Mouse (Mus musculus): Measurements from ENCODE around the gene Ulk1. TPM values are rescaled to one million over a fixed set of nuclear protein-coding genes. Genes with fewer than 3 reads are reported as not detected.

Ulk1 gene
- total RNA-seq (2014; rRNA removed): 29.0 and 38.7 TPM in 2 replicates
- 33.8 and 44.4 TPM in 2 replicates for polyA plus RNA-seq (2012; rRNA removed)

GRCm38 (mm10) chr5:110809667-110810325 lies at the start of gene Ulk1:
TSS of gene Ulk1 (minus strand) at chr5:110810097.
- 1% methylated on average over 79 of the region's 80 CpGs for WGBS
- peak within 1 kb of the TSS; percentile 92 for H3K27ac ChIP-seq (replicated peaks; ENCODE audit: insufficient read depth, low read depth, low read length)
- peaks cover 28% of the 10 kb centered on the region; the same call in 1 of the 2 replicates for H3K79me2 ChIP-seq (ENCODE audit: control insufficient read depth, insufficient read depth, low read length)
- peak within 1 kb of the TSS; percentile 80 for H3K4me3 ChIP-seq (ENCODE audit: insufficient read depth, low read depth, low read length)
- H3K9ac ChIP-seq (ENCODE audit: low read depth, low read length): peak within 1 kb of the TSS; percentile 99
- no peak for TF ChIP-seq CTCF (IDR thresholded peaks at IDR 0.05; ENCODE audit: low read depth, low read length)
- TF ChIP-seq POLR2A (IDR thresholded peaks at IDR 0.05; ENCODE audit: extremely low read depth, insufficient read depth, low read length): peak; percentile 99
- H3K27me3 ChIP-seq (ENCODE audit: control insufficient read depth, insufficient read depth, low read length): no peaks in the 10 kb centered on the region
- H3K36me3 ChIP-seq (ENCODE audit: control insufficient read depth, insufficient read depth, low read length): peaks cover 4% of the 10 kb centered on the region; the same call in 1 of the 2 replicates
- peak; percentile 94 for DNase-seq (ENCODE audit: extremely low read depth, low read depth, low spot score)
- H3K4me1 ChIP-seq (ENCODE audit: control insufficient read depth, insufficient read depth, low read length): peaks cover 21% of the 10 kb centered on the region

GRCm38 (mm10) chr5:110859013-110859650 lies 49.2 kb upstream of the Ulk1 start:
- H3K27me3 ChIP-seq (ENCODE audit: control insufficient read depth, insufficient read depth, low read length): no peaks in the 10 kb centered on the region
- DNase-seq (ENCODE audit: extremely low read depth, low read depth, low spot score): peak; percentile 45
- H3K79me2 ChIP-seq (ENCODE audit: control insufficient read depth, insufficient read depth, low read length): no peaks in the 10 kb centered on the region
- 48% methylated on average over 13 of the region's 13 CpGs for WGBS
- no peaks in the 10 kb centered on the region for H3K36me3 ChIP-seq (ENCODE audit: control insufficient read depth, insufficient read depth, low read length)
- TF ChIP-seq CTCF (IDR thresholded peaks at IDR 0.05; ENCODE audit: low read depth, low read length): no peak
- peak overlapping the region; percentile 14; the same call in 1 of the 2 replicates for H3K4me3 ChIP-seq (ENCODE audit: insufficient read depth, low read depth, low read length)
- H3K27ac ChIP-seq (replicated peaks; ENCODE audit: insufficient read depth, low read depth, low read length): peak overlapping the region; percentile 81
- H3K9ac ChIP-seq (ENCODE audit: low read depth, low read length): peak overlapping the region; percentile 64
- H3K4me1 ChIP-seq (ENCODE audit: control insufficient read depth, insufficient read depth, low read length): no peaks in the 10 kb centered on the region

GRCm38 (mm10) chr5:110857091-110857490 lies 47.2 kb upstream of the Ulk1 start:
- H3K36me3 ChIP-seq (ENCODE audit: control insufficient read depth, insufficient read depth, low read length): no peaks in the 10 kb centered on the region
- TF ChIP-seq POLR2A (IDR thresholded peaks at IDR 0.05; ENCODE audit: extremely low read depth, insufficient read depth, low read length) (no peak), CTCF (IDR thresholded peaks at IDR 0.05; ENCODE audit: low read depth, low read length) (no peak)

GRCm38 (mm10) chr5:110852990-110853389 lies 43.1 kb upstream of the Ulk1 start:
- WGBS: 73% methylated on average over 1 of the region's 1 CpGs
- Histone ChIP-seq H3K27me3 (ENCODE audit: control insufficient read depth, insufficient read depth, low read length) (no peaks in the 10 kb centered on the region), H3K4me3 (ENCODE audit: insufficient read depth, low read depth, low read length) (no peak overlapping the region)

More at GRCm38 (mm10) chr5:110857091-110857490, 47.2 kb upstream of the Ulk1 start:
- no peak overlapping the region for H3K9ac ChIP-seq (ENCODE audit: low read depth, low read length)
- H3K27ac ChIP-seq (replicated peaks; ENCODE audit: insufficient read depth, low read depth, low read length): no peak overlapping the region
- no peaks in the 10 kb centered on the region for H3K79me2 ChIP-seq (ENCODE audit: control insufficient read depth, insufficient read depth, low read length)
- H3K27me3 ChIP-seq (ENCODE audit: control insufficient read depth, insufficient read depth, low read length): no peaks in the 10 kb centered on the region
- no peaks in the 10 kb centered on the region for H3K4me1 ChIP-seq (ENCODE audit: control insufficient read depth, insufficient read depth, low read length)
- H3K4me3 ChIP-seq (ENCODE audit: insufficient read depth, low read depth, low read length): no peak overlapping the region
- peak; percentile 7 for DNase-seq (ENCODE audit: extremely low read depth, low read depth, low spot score)
- 73% methylated on average over 5 of the region's 5 CpGs for WGBS

GRCm38 (mm10) chr5:110841046-110841862 lies 31.4 kb upstream of the Ulk1 start:
- WGBS: 92% methylated on average over 14 of the region's 14 CpGs
- H3K79me2 ChIP-seq (ENCODE audit: control insufficient read depth, insufficient read depth, low read length): no peaks in the 10 kb centered on the region
- H3K9ac ChIP-seq (ENCODE audit: low read depth, low read length): no peak overlapping the region
- no peaks in the 10 kb centered on the region for H3K27me3 ChIP-seq (ENCODE audit: control insufficient read depth, insufficient read depth, low read length)
- no peak for TF ChIP-seq CTCF (IDR thresholded peaks at IDR 0.05; ENCODE audit: low read depth, low read length)
- no peak for TF ChIP-seq POLR2A (IDR thresholded peaks at IDR 0.05; ENCODE audit: extremely low read depth, insufficient read depth, low read length)
- no peaks in the 10 kb centered on the region for H3K36me3 ChIP-seq (ENCODE audit: control insufficient read depth, insufficient read depth, low read length)
- DNase-seq (ENCODE audit: extremely low read depth, low read depth, low spot score): no peak
- H3K4me3 ChIP-seq (ENCODE audit: insufficient read depth, low read depth, low read length): no peak overlapping the region
- no peak overlapping the region for H3K27ac ChIP-seq (replicated peaks; ENCODE audit: insufficient read depth, low read depth, low read length)
- peaks cover 5% of the 10 kb centered on the region for H3K4me1 ChIP-seq (ENCODE audit: control insufficient read depth, insufficient read depth, low read length)

More at GRCm38 (mm10) chr5:110852990-110853389, 43.1 kb upstream of the Ulk1 start:
- Histone ChIP-seq H3K27ac (replicated peaks; ENCODE audit: insufficient read depth, low read depth, low read length) (no peak overlapping the region), H3K36me3 (ENCODE audit: control insufficient read depth, insufficient read depth, low read length) (no peaks in the 10 kb centered on the region), H3K4me1 (ENCODE audit: control insufficient read depth, insufficient read depth, low read length) (no peaks in the 10 kb centered on the region), H3K79me2 (ENCODE audit: control insufficient read depth, insufficient read depth, low read length) (no peaks in the 10 kb centered on the region), H3K9ac (ENCODE audit: low read depth, low read length) (no peak overlapping the region)
- no peak for DNase-seq (ENCODE audit: extremely low read depth, low read depth, low spot score)
- TF ChIP-seq POLR2A (IDR thresholded peaks at IDR 0.05; ENCODE audit: extremely low read depth, insufficient read depth, low read length) (no peak), CTCF (IDR thresholded peaks at IDR 0.05; ENCODE audit: low read depth, low read length) (no peak)
